Mouse (Mus musculus): ENCODE measurements at regions not wholly inside any gene's neighbourhood (a gene's known extent, or its start where the extent isn't known, plus 50 kb on each side); places are given as distances from the start of the nearest gene placed in this dataset.

- TF ChIP-seq POU5F1 (IDR thresholded peaks at IDR 0.05; ENCODE audit: borderline replicate concordance, low read length) (no peak), NANOG (IDR thresholded peaks at IDR 0.05; ENCODE audit: borderline replicate concordance, low read length) (no peak), CTCF (conservative IDR thresholded peaks at IDR 0.05; ENCODE audit: low read length) (no peak)
- Histone ChIP-seq H3K36me3 (ENCODE audit: insufficient read depth, low read length) (no peaks in the 10 kb centered on the region), H3K27me3 (ENCODE audit: insufficient read depth, low read length) (peaks cover 2% of the 10 kb centered on the region; the same call in 1 of the 2 replicates), H3K4me1 (replicated peaks; ENCODE audit: low read depth, low read length) (no peaks in the 10 kb centered on the region), H3K4me3 (replicated peaks; ENCODE audit: low read length) (no peak overlapping the region), H3K9me3 (ENCODE audit: low read length) (no peaks in the 10 kb centered on the region)
Measured at GRCm38 (mm10) chr13:102593405-102594200, 99.8 kb upstream of the Cd180 start.

GRCm38 (mm10) chr13:102594201-102594600, 99.2 kb upstream of the Cd180 start:
- Histone ChIP-seq H3K36me3 (ENCODE audit: insufficient read depth, low read length) (no peaks in the 10 kb centered on the region), H3K4me3 (replicated peaks; ENCODE audit: low read length) (no peak overlapping the region), H3K9me3 (ENCODE audit: low read length) (no peaks in the 10 kb centered on the region), H3K4me1 (replicated peaks; ENCODE audit: low read depth, low read length) (no peaks in the 10 kb centered on the region), H3K27me3 (ENCODE audit: insufficient read depth, low read length) (peaks cover 2% of the 10 kb centered on the region; the same call in 1 of the 2 replicates)
- TF ChIP-seq NANOG (IDR thresholded peaks at IDR 0.05; ENCODE audit: borderline replicate concordance, low read length), result no peak
- no peak for TF ChIP-seq CTCF (conservative IDR thresholded peaks at IDR 0.05; ENCODE audit: low read length)
- TF ChIP-seq POU5F1 (IDR thresholded peaks at IDR 0.05; ENCODE audit: borderline replicate concordance, low read length), result no peak

- peaks cover 5% of the 10 kb centered on the region; the same call in 1 of the 2 replicates for H3K4me1 ChIP-seq (replicated peaks; ENCODE audit: low read depth, low read length)
- H3K36me3 ChIP-seq (ENCODE audit: insufficient read depth, low read length), result no peaks in the 10 kb centered on the region
- H3K4me3 ChIP-seq (replicated peaks; ENCODE audit: low read length), result no peak overlapping the region
- H3K27me3 ChIP-seq (ENCODE audit: insufficient read depth, low read length), result peaks cover 2% of the 10 kb centered on the region; the same call in 1 of the 2 replicates
- TF ChIP-seq POU5F1 (IDR thresholded peaks at IDR 0.05; ENCODE audit: borderline replicate concordance, low read length) (no peak), NANOG (IDR thresholded peaks at IDR 0.05; ENCODE audit: borderline replicate concordance, low read length) (no peak), CTCF (conservative IDR thresholded peaks at IDR 0.05; ENCODE audit: low read length) (no peak)
- no peaks in the 10 kb centered on the region for H3K9me3 ChIP-seq (ENCODE audit: low read length)
Measured at GRCm38 (mm10) chr13:102595602-102596001, 97.8 kb upstream of the Cd180 start.

GRCm38 (mm10) chr13:102596101-102596500, 97.3 kb upstream of the Cd180 start:
- peaks cover 2% of the 10 kb centered on the region; the same call in 1 of the 2 replicates for H3K27me3 ChIP-seq (ENCODE audit: insufficient read depth, low read length)
- no peak overlapping the region for H3K4me3 ChIP-seq (replicated peaks; ENCODE audit: low read length)
- H3K9me3 ChIP-seq (ENCODE audit: low read length), result no peaks in the 10 kb centered on the region
- H3K36me3 ChIP-seq (ENCODE audit: insufficient read depth, low read length), result no peaks in the 10 kb centered on the region
- peaks cover 5% of the 10 kb centered on the region; the same call in 1 of the 2 replicates for H3K4me1 ChIP-seq (replicated peaks; ENCODE audit: low read depth, low read length)
- no peak for TF ChIP-seq NANOG (IDR thresholded peaks at IDR 0.05; ENCODE audit: borderline replicate concordance, low read length)
- no peak for TF ChIP-seq CTCF (conservative IDR thresholded peaks at IDR 0.05; ENCODE audit: low read length)
- TF ChIP-seq POU5F1 (IDR thresholded peaks at IDR 0.05; ENCODE audit: borderline replicate concordance, low read length), result no peak

- Histone ChIP-seq H3K27me3 (ENCODE audit: insufficient read depth, low read length) (no peaks in the 10 kb centered on the region), H3K36me3 (ENCODE audit: insufficient read depth, low read length) (no peaks in the 10 kb centered on the region), H3K4me3 (replicated peaks; ENCODE audit: low read length) (no peak overlapping the region), H3K9me3 (ENCODE audit: low read length) (no peaks in the 10 kb centered on the region), H3K4me1 (replicated peaks; ENCODE audit: low read depth, low read length) (peaks cover 5% of the 10 kb centered on the region; the same call in 1 of the 2 replicates)
- TF ChIP-seq CTCF (conservative IDR thresholded peaks at IDR 0.05; ENCODE audit: low read length) (no peak), POU5F1 (IDR thresholded peaks at IDR 0.05; ENCODE audit: borderline replicate concordance, low read length) (no peak)
Measured at GRCm38 (mm10) chr13:102598181-102598580, 95.2 kb upstream of the Cd180 start.

- Histone ChIP-seq H3K4me3 (replicated peaks; ENCODE audit: low read length) (no peak overlapping the region), H3K4me1 (replicated peaks; ENCODE audit: low read depth, low read length) (peaks cover 5% of the 10 kb centered on the region; the same call in 1 of the 2 replicates), H3K36me3 (ENCODE audit: insufficient read depth, low read length) (no peaks in the 10 kb centered on the region), H3K27me3 (ENCODE audit: insufficient read depth, low read length) (no peaks in the 10 kb centered on the region), H3K9me3 (ENCODE audit: low read length) (no peaks in the 10 kb centered on the region)
- TF ChIP-seq NANOG (IDR thresholded peaks at IDR 0.05; ENCODE audit: borderline replicate concordance, low read length), result no peak
- no peak for TF ChIP-seq CTCF (conservative IDR thresholded peaks at IDR 0.05; ENCODE audit: low read length)
- no peak for TF ChIP-seq POU5F1 (IDR thresholded peaks at IDR 0.05; ENCODE audit: borderline replicate concordance, low read length)
Measured at GRCm38 (mm10) chr13:102599602-102600001, 93.8 kb upstream of the Cd180 start.

- H3K27me3 ChIP-seq (ENCODE audit: insufficient read depth, low read length), result no peaks in the 10 kb centered on the region
- no peak overlapping the region for H3K4me3 ChIP-seq (replicated peaks; ENCODE audit: low read length)
- H3K4me1 ChIP-seq (replicated peaks; ENCODE audit: low read depth, low read length), result peaks cover 5% of the 10 kb centered on the region; the same call in 1 of the 2 replicates
- TF ChIP-seq POU5F1 (IDR thresholded peaks at IDR 0.05; ENCODE audit: borderline replicate concordance, low read length) (no peak), CTCF (conservative IDR thresholded peaks at IDR 0.05; ENCODE audit: low read length) (no peak), NANOG (IDR thresholded peaks at IDR 0.05; ENCODE audit: borderline replicate concordance, low read length) (no peak)
- no peaks in the 10 kb centered on the region for H3K9me3 ChIP-seq (ENCODE audit: low read length)
- H3K36me3 ChIP-seq (ENCODE audit: insufficient read depth, low read length), result no peaks in the 10 kb centered on the region
Measured at GRCm38 (mm10) chr13:102600026-102600425, 93.3 kb upstream of the Cd180 start.

GRCm38 (mm10) chr13:102624461-102624860, 68.9 kb upstream of the Cd180 start:
- Histone ChIP-seq H3K4me1 (replicated peaks; ENCODE audit: low read depth, low read length) (no peaks in the 10 kb centered on the region), H3K27me3 (ENCODE audit: insufficient read depth, low read length) (no peaks in the 10 kb centered on the region), H3K4me3 (replicated peaks; ENCODE audit: low read length) (no peak overlapping the region), H3K9me3 (ENCODE audit: low read length) (no peaks in the 10 kb centered on the region), H3K36me3 (ENCODE audit: insufficient read depth, low read length) (no peaks in the 10 kb centered on the region)
- TF ChIP-seq NANOG (IDR thresholded peaks at IDR 0.05; ENCODE audit: borderline replicate concordance, low read length) (no peak), POU5F1 (IDR thresholded peaks at IDR 0.05; ENCODE audit: borderline replicate concordance, low read length) (no peak), CTCF (conservative IDR thresholded peaks at IDR 0.05; ENCODE audit: low read length) (no peak)

Measured in E14TG2a.4 (cell line).